ENCODE assay signal across 10 mouse cellular contexts in the genomic region with DNA sequence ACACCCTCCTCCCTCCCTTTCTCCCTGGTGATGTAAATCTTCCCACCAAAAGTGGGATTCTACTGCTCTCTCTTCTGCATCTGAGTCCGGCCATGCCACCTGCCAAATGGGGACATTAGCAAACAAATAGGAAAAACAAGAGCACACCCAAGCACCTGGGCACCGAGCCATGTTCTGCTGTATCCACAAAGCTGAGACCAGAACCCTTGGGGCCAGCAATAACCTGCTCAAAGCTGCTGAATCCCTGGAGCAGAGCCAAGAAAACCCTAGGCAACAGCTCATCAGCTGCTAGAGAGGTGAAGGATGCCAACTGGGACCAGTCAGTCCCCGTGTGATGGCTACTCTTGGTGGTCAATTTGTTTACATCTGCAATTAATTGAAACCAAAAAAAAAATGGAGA.
DNase-seq lines count a peak whose midpoint lies in the region; ATAC-seq and TF ChIP-seq lines count a peak whose summit lies in the region.
"Had no signal": no experiment of that assay in that cellular context is flagged by ENCODE, and none has a peak within 500 bp of the region (broad histone marks: within the 10 kb centered on the region; RNA-seq: fewer than 3 reads in every experiment).

No protein-coding gene starts in this region.

- H3K9me3 ChIP-seq in liver, postnatal 0 days (ENCODE audit: low read length), result no peaks in the 10 kb centered on the region
- no peaks in the 10 kb centered on the region for H3K9me3 ChIP-seq in forebrain, postnatal 0 days (ENCODE audit: low read length)
- 0 out of 2 replicates have a peak, but pooled peaks cover 5% of the 10 kb centered on the region for H3K9me3 ChIP-seq in neural tube, embryonic 13.5 days

- no peak for ATAC-seq in liver, postnatal 0 days
- no peak for ATAC-seq in forebrain, postnatal 0 days
- ATAC-seq in neural tube, embryonic 13.5 days (ENCODE audit: low read depth), result peak; percentile 75
- ATAC-seq: Patski had no signal

- H3K4me1 ChIP-seq in liver, postnatal 0 days (ENCODE audit: insufficient read depth), result no peaks in the 10 kb centered on the region; the same call in 1 of the 2 replicates
- H3K4me1 ChIP-seq in forebrain, postnatal 0 days (ENCODE audit: insufficient read depth), result peaks cover 17% of the 10 kb centered on the region
- H3K4me1 ChIP-seq in neural tube, embryonic 13.5 days (replicated peaks), result peaks cover 39% of the 10 kb centered on the region
- H3K4me1 ChIP-seq in thymus, adult 2 months (replicated peaks; ENCODE audit: control insufficient read depth, insufficient read depth, low read length), result no peaks in the 10 kb centered on the region

- no peaks in the 10 kb centered on the region for H3K27me3 ChIP-seq in liver, postnatal 0 days (ENCODE audit: insufficient read depth, low read length)
- H3K27me3 ChIP-seq in forebrain, postnatal 0 days (ENCODE audit: insufficient read depth, low read length), result no peaks in the 10 kb centered on the region
- peaks cover 42% of the 10 kb centered on the region for H3K27me3 ChIP-seq in neural tube, embryonic 13.5 days
- no peaks in the 10 kb centered on the region for H3K27me3 ChIP-seq in thymus, adult 2 months (ENCODE audit: control insufficient read depth, insufficient read depth, low read length)
- H3K27me3 ChIP-seq: embryonic facial prominence, embryonic 12.5 days; Patski had no signal

- TF ChIP-seq POLR2A in thymus, adult 2 months (IDR thresholded peaks at IDR 0.05; ENCODE audit: control insufficient read depth, extremely low read depth, insufficient read depth, low read length, poor library complexity), result no peak

- no peak for TF ChIP-seq EP300 in liver, postnatal 0 days (IDR thresholded peaks at IDR 0.05; ENCODE audit: low read depth)

- no peak overlapping the region for H3K4me3 ChIP-seq in liver, postnatal 0 days (ENCODE audit: low read depth, low read length)
- no peak overlapping the region for H3K4me3 ChIP-seq in forebrain, postnatal 0 days (ENCODE audit: low read depth, low read length)
- no peak overlapping the region for H3K4me3 ChIP-seq in neural tube, embryonic 13.5 days
- H3K4me3 ChIP-seq in thymus, adult 2 months (ENCODE audit: control insufficient read depth, insufficient read depth, low read length), result no peak overlapping the region
- H3K4me3 ChIP-seq: embryonic facial prominence, embryonic 12.5 days had no signal

- H3K4me2 ChIP-seq in liver, postnatal 0 days (ENCODE audit: low read depth, low read length), result no peak overlapping the region
- H3K4me2 ChIP-seq in forebrain, postnatal 0 days (ENCODE audit: low read depth), result no peak overlapping the region
- no peak overlapping the region for H3K4me2 ChIP-seq in neural tube, embryonic 13.5 days
- H3K4me2 ChIP-seq: embryonic facial prominence, embryonic 12.5 days had no signal

- 56% methylated on average over 3 of the region's 3 CpGs for WGBS in liver, postnatal 0 days (ENCODE audit: insufficient replicate concordance)
- WGBS in forebrain, postnatal 0 days, result 22% methylated on average over 3 of the region's 3 CpGs
- 14% methylated on average over 3 of the region's 3 CpGs for WGBS in neural tube, embryonic 13.5 days
- 78% methylated on average over 3 of the region's 3 CpGs for WGBS in thymus, adult 2 months

- no peak overlapping the region for H3K27ac ChIP-seq in liver, postnatal 0 days (ENCODE audit: low read depth)
- H3K27ac ChIP-seq in forebrain, postnatal 0 days (ENCODE audit: low read depth, low read length), result no peak overlapping the region
- peak overlapping the region; percentile 59 for H3K27ac ChIP-seq in neural tube, embryonic 13.5 days (replicated peaks)
- H3K27ac ChIP-seq in thymus, adult 2 months (ENCODE audit: control insufficient read depth, insufficient read depth, low read length), result no peak overlapping the region
- H3K27ac ChIP-seq: embryonic facial prominence, embryonic 12.5 days had no signal

- no peaks in the 10 kb centered on the region for H3K36me3 ChIP-seq in liver, postnatal 0 days (replicated peaks; ENCODE audit: insufficient read depth, low read length)
- no peaks in the 10 kb centered on the region for H3K36me3 ChIP-seq in forebrain, postnatal 0 days (ENCODE audit: insufficient read depth)
- H3K36me3 ChIP-seq in neural tube, embryonic 13.5 days, result no peaks in the 10 kb centered on the region
- no peaks in the 10 kb centered on the region for H3K36me3 ChIP-seq in thymus, adult 2 months (ENCODE audit: control insufficient read depth, insufficient read depth, low read length)
- H3K36me3 ChIP-seq: embryonic facial prominence, embryonic 12.5 days had no signal

- peak; percentile 40 for DNase-seq in liver, postnatal 0 days
- DNase-seq in liver, result no peak
- DNase-seq in cerebellum, adult 11-12 months, result peak; percentile 56
- peak; percentile 24 for DNase-seq in forebrain, postnatal 0 days
- DNase-seq in layer of hippocampus, adult 9-10 months (ENCODE audit: low spot score), result no peak
- no peak for DNase-seq in thymus, adult 2 months
- DNase-seq in layer of hippocampus, adult 9-11 months, result no peak

- no peak overlapping the region for H3K9ac ChIP-seq in liver, postnatal 0 days (replicated peaks)
- no peak overlapping the region for H3K9ac ChIP-seq in forebrain, postnatal 0 days
- no peak overlapping the region for H3K9ac ChIP-seq in neural tube, embryonic 13.5 days
- H3K9ac ChIP-seq: embryonic facial prominence, embryonic 12.5 days had no signal

- no peak for TF ChIP-seq CTCF in liver, postnatal 0 days (IDR thresholded peaks at IDR 0.05; ENCODE audit: low read depth)
- TF ChIP-seq CTCF in forebrain, postnatal 0 days (IDR thresholded peaks at IDR 0.05; ENCODE audit: low read depth), result no peak
- TF ChIP-seq CTCF in thymus, adult 2 months (IDR thresholded peaks at IDR 0.05; ENCODE audit: borderline replicate concordance, control insufficient read depth, extremely low read depth, insufficient read depth, low read length, poor library complexity), result no peak

Comparison
In these comparisons a context has a peak if more than half of its experiments do, and no peak if none do; other contexts are left out.
1. DNase-seq: peak in liver, postnatal 0 days (single experiment), cerebellum, adult 11-12 months (single experiment) and forebrain, postnatal 0 days (single experiment); none in liver (single experiment), layer of hippocampus, adult 9-10 months (single experiment), thymus, adult 2 months (single experiment) and layer of hippocampus, adult 9-11 months (single experiment).